Mouse (Mus musculus): ENCODE measurements at regions not wholly inside any gene's neighbourhood (a gene's known extent, or its start where the extent isn't known, plus 50 kb on each side); places are given as distances from the start of the nearest gene placed in this dataset.

GRCm38 (mm10) chr3:56393134-56393533 is 209.6 kb upstream of the Nbea start:
- Histone ChIP-seq H3K27ac (replicated peaks) (peak overlapping the region; percentile 49; the same call in 1 of the 2 replicates), H3K4me3 (no peak overlapping the region), H3K9ac (replicated peaks) (no peak overlapping the region), H3K4me1 (0 out of 2 replicates have a peak, but pooled peaks cover 4% of the 10 kb centered on the region), H3K27me3 (no peaks in the 10 kb centered on the region), H3K36me3 (no peaks in the 10 kb centered on the region), H3K4me2 (replicated peaks) (no peak overlapping the region), H3K9me3 (no peaks in the 10 kb centered on the region)
- 57% methylated on average over 5 of the region's 5 CpGs for WGBS
- peak; percentile 96 for ATAC-seq (replicated peaks)

- Histone ChIP-seq H3K4me1 (no peaks in the 10 kb centered on the region), H3K36me3 (no peaks in the 10 kb centered on the region), H3K9me3 (no peaks in the 10 kb centered on the region), H3K27ac (replicated peaks) (no peak overlapping the region), H3K4me2 (replicated peaks) (no peak overlapping the region), H3K9ac (replicated peaks) (no peak overlapping the region), H3K4me3 (no peak overlapping the region), H3K27me3 (no peaks in the 10 kb centered on the region)
- ATAC-seq (replicated peaks) = no peak
These were observed 196.8 kb upstream of the Nbea start for GRCm38 (mm10) chr3:56380316-56380715.

DNA sequence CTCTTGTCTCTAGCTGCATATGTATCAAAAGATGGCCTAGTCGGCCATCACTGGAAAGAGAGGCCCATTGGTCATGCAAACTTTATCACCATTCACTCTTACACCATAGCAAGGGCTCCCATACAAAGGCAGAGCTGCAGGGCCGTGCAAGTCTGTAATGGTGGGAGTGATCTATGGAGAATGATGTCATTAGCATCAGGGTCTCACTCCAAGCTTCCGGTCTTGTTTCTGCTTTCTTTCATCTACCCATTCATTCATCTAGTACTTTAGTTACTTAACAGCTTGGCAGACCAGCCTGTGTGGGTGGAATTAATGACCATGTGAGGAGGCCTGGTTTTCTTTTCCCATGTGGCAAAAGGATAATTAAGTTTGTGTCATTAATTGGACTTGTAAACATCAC is 196.0 kb upstream of the Nbea start:
- H3K36me3 ChIP-seq = no peaks in the 10 kb centered on the region

DNA sequence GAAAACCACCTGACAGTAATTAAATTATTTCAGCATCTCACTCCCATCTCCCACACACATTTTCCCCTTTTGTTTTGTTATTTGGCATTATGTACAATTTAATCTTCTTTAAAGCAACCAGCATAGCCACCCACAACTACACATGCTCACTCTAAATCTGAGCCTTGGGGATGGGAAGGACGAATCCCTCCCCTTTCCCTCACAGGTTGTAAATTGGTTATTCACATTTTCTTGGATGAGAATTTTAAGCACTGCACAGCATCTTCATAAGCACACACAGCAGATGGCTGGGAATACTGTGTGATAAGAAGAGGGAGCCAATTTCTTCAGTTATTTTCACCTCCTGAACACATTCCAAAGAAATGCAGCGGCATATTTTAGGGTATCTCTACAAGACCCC is 179.0 kb upstream of the Nbea start:
- no peak overlapping the region for H3K4me3 ChIP-seq
- no peak overlapping the region for H3K4me2 ChIP-seq (replicated peaks)
- 55% methylated on average over 2 of the region's 2 CpGs for WGBS
- peaks cover 9% of the 10 kb centered on the region; the same call in 1 of the 2 replicates for H3K4me1 ChIP-seq
- no peaks in the 10 kb centered on the region for H3K36me3 ChIP-seq
- H3K27me3 ChIP-seq = no peaks in the 10 kb centered on the region
- no peak overlapping the region for H3K9ac ChIP-seq (replicated peaks)
- no peaks in the 10 kb centered on the region; the same call in 1 of the 2 replicates for H3K9me3 ChIP-seq
- peak; percentile 95 for ATAC-seq (replicated peaks)
- peak overlapping the region; percentile 83 for H3K27ac ChIP-seq (replicated peaks)

More for the DNA sequence above, 196.0 kb upstream of the Nbea start:
- no peak overlapping the region for H3K9ac ChIP-seq (replicated peaks)
- H3K4me2 ChIP-seq (replicated peaks) = no peak overlapping the region
- H3K4me3 ChIP-seq = no peak overlapping the region
- H3K9me3 ChIP-seq = no peaks in the 10 kb centered on the region
- H3K27me3 ChIP-seq = no peaks in the 10 kb centered on the region
- ATAC-seq (replicated peaks) = peak; percentile 89
- H3K27ac ChIP-seq (replicated peaks) = no peak overlapping the region
- no peaks in the 10 kb centered on the region for H3K4me1 ChIP-seq
- WGBS = 25% methylated on average over 3 of the region's 3 CpGs

DNA sequence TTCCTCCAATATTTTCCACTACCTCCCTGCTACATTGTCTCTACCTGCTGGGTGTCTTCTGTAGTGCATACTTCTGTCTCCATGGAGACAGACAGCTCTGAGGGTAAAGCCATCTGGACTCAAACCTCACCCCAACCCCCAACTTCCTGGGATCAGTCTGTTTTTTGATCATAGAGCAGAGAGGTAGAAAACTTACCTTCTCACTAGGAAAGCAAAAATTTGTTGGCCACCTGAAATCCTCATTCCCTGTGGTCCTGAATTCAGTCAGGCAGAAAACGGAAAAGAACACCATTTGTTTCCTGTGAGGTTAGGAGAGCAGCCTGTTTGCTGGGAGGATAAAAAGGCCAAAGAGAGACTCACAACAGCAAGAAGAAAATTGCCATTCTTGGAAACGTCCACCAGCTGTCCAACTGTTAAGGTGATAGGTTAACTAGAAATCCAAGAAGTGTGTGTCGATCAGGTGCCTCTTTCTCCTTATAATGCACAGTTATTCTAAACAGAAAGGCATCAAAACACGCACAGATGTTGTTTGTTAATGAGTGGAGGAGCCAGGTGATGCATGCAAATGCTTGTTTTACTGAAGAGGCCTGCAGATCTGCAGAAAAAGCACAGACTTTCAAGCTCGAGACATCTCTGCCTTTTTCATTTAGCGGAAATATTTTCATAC is 173.7 kb upstream of the Nbea start:
- ATAC-seq (replicated peaks) = peak; percentile 81
- Histone ChIP-seq H3K4me2 (replicated peaks) (0 out of 2 replicates have a peak overlapping the region, but pooled peaks have one; percentile 8), H3K27ac (replicated peaks) (peak overlapping the region; percentile 86), H3K9me3 (no peaks in the 10 kb centered on the region), H3K27me3 (no peaks in the 10 kb centered on the region), H3K4me3 (no peak overlapping the region), H3K9ac (replicated peaks) (no peak overlapping the region), H3K36me3 (no peaks in the 10 kb centered on the region), H3K4me1 (peaks cover 29% of the 10 kb centered on the region)
- WGBS = 32% methylated on average over 6 of the region's 6 CpGs

- Histone ChIP-seq H3K36me3 (no peaks in the 10 kb centered on the region), H3K4me1 (peaks cover 31% of the 10 kb centered on the region), H3K4me3 (no peak overlapping the region), H3K9me3 (no peaks in the 10 kb centered on the region), H3K4me2 (replicated peaks) (no peak overlapping the region), H3K27ac (replicated peaks) (peak overlapping the region; percentile 86), H3K9ac (replicated peaks) (no peak overlapping the region), H3K27me3 (no peaks in the 10 kb centered on the region)
- WGBS = 46% methylated on average over 5 of the region's 5 CpGs
- ATAC-seq (replicated peaks) = peak; percentile 77
These were observed 172.8 kb upstream of the Nbea start for GRCm38 (mm10) chr3:56356163-56356882.
